Mouse (Mus musculus) megakaryocyte, embryonic 14.5 days (primary cell): ENCODE measurements at regions not wholly inside any gene's neighbourhood (a gene's known extent, or its start where the extent isn't known, plus 50 kb on each side); places are given as distances from the start of the nearest gene placed in this dataset.

Experiments used
- FLI1 ChIP-seq: IDR thresholded peaks from 2 replicates; pipeline ENCODE4 v1.6.1; 2012; ENCODE audit warnings: low read length, inconsistent platforms, mixed read lengths
- GATA1 ChIP-seq: IDR thresholded peaks from 3 replicates; pipeline ENCODE4 v1.6.1; 2012; ENCODE audit warnings: mixed read lengths, low read length, inconsistent platforms, borderline replicate concordance

GRCm38 (mm10) chr1:163163636-163164035, 78.2 kb upstream of the Mroh9 start:
- TF ChIP-seq GATA1: no peak
- TF ChIP-seq FLI1: no peak
